Mouse (Mus musculus) midbrain, embryonic 11.5 days (tissue): Measurements from ENCODE around the gene Hes5. TPM values are rescaled to one million over a fixed set of nuclear protein-coding genes. Genes with fewer than 3 reads are reported as not detected.
A peak's percentile ranks its signal among the peaks of the same experiment; 100 is the strongest.

Source experiments
- ATAC-seq: fragments of 200-750 bp; cut with Nextera tagmentation; 2 replicates; pipeline ENCODE4 v1.8.0; 2017; ENCODE audit warnings: moderate TSS enrichment, moderate library complexity; ENCODE audit not compliant: low FRiP score
- DNase-seq: peaks from one replicate; pipeline ENCODE4 v3.0.0; 2015; ENCODE audit warnings: low spot score; ENCODE audit errors: missing footprints
- H3K27ac ChIP-seq: fragments of 300-500 bp; sonication (generic); 2 replicates; pipeline ENCODE4 v1.5.1; 2014; ENCODE audit warnings: low read depth, low read length
- H3K27me3 ChIP-seq: fragments of 300-500 bp; sonication (generic); 2 replicates; pipeline ENCODE4 v1.6.1; 2014; ENCODE audit warnings: mild to moderate bottlenecking, low read length, moderate library complexity, mixed read lengths; ENCODE audit not compliant: control insufficient read depth, insufficient read depth
- H3K36me3 ChIP-seq: fragments of 300-500 bp; sonication (generic); 2 replicates; pipeline ENCODE4 v1.6.1; 2014; ENCODE audit warnings: mild to moderate bottlenecking, low read length, moderate library complexity, mixed read lengths; ENCODE audit not compliant: control insufficient read depth, insufficient read depth
- H3K4me1 ChIP-seq: fragments of 300-500 bp; sonication (generic); 2 replicates; pipeline ENCODE4 v1.6.1; 2014; ENCODE audit warnings: low read length; ENCODE audit not compliant: control insufficient read depth, insufficient read depth
- H3K4me2 ChIP-seq: fragments of 300-500 bp; sonication (generic); 2 replicates; pipeline ENCODE4 v1.6.1; 2014; ENCODE audit warnings: mild to moderate bottlenecking, moderate library complexity
- H3K4me3 ChIP-seq: fragments of 300-500 bp; sonication (generic); 2 replicates; pipeline ENCODE4 v1.5.1; 2014; ENCODE audit warnings: low read depth, low read length
- H3K9ac ChIP-seq: fragments of 300-500 bp; sonication (generic); 2 replicates; pipeline ENCODE4 v1.6.1; 2014; ENCODE audit warnings: low read length
- H3K9me3 ChIP-seq: fragments of 300-500 bp; sonication (generic); 2 replicates; pipeline ENCODE4 v1.6.1; 2016; ENCODE audit warnings: low read length; ENCODE audit not compliant: control insufficient read depth
- WGBS: fragments of 180-500 bp; shearing (Covaris S2); extraction: QIAGEN DNeasy Blood & Tissue Kit; methylation state at CpG from one replicate; pipeline ENCODE4 v1.1.7; 2014; 5-methylcytosine and 5-hydroxymethylcytosine counted together
- polyA plus RNA-seq: library from polyadenylated mRNA; unstranded; fragments of >200 nt; fragmentation: Nextera tagmentation; extraction: Ambion mirVana; gene quantifications from 2 replicates; pipeline ENCODE4 v1.2.1, GENCODE M21; 2014

The Hes5 gene
- polyA plus RNA-seq, 1 experiment from 2014 or later, result 535 TPM

DNA sequence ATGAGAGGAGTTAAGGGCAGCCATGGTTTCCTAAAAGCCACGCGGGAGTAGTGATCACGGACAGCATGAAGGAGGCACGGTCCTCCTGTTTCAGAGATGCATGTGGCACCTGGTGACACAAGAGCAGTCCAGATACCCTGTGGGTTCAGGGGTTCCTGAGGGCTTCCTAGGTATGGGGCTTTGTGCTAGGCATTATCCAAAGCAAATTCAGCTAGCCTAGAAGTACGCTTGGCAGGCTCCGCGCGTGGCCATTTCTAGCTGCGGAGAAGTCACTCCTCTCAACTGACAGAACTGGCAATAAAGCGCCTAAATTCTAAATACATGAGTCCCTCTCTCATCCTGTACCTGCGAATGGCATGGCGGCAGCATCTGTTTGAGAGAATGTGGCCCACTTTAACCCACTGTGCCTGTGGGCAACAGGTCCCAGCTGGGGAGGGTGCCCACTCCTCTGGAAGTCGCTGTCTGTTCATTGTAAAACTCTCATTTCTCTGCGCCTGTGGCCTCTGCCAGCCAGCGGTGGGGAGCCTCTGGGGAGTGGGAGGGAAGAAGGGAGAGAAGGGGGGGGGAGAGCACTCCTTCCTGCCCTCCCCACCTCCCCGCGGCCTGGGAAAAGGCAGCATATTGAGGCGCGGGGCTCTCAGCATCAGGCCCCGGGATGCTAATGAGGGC, 568 bp upstream of the Hes5 start:
- no peaks in the 10 kb centered on the region for H3K9me3 ChIP-seq

DNA sequence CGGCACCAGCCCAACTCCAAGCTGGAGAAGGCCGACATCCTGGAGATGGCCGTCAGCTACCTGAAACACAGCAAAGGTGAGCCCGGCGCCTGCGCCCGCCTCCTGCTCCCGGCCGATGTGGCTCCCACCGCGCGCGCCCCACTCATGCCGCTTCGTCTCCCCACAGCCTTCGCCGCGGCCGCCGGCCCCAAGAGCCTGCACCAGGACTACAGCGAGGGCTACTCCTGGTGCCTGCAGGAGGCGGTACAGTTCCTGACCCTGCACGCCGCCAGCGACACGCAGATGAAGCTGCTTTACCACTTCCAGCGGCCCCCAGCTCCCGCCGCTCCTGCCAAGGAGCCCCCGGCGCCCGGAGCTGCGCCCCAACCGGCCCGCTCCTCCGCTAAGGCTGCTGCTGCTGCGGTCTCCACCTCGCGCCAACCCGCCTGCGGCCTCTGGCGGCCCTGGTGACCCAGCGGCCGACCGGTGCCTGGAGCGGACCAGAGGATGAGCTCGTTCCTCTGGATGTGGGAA, 559 bp downstream of the Hes5 start:
- H3K36me3 ChIP-seq, result peaks cover 4% of the 10 kb centered on the region
- peak overlapping the region; percentile 95 for H3K4me3 ChIP-seq
- peaks cover 75% of the 10 kb centered on the region for H3K4me1 ChIP-seq
- ATAC-seq (no peak), DNase-seq (peak; percentile 95)
- H3K9me3 ChIP-seq, result no peaks in the 10 kb centered on the region
- peak overlapping the region; percentile 79 for H3K4me2 ChIP-seq
- H3K27ac ChIP-seq, result peak overlapping the region; percentile 98
- peaks cover 4% of the 10 kb centered on the region; the same call in 1 of the 2 replicates for H3K27me3 ChIP-seq
- WGBS, result under 1% methylated on average over 45 of the region's 47 CpGs
- H3K9ac ChIP-seq, result peak overlapping the region; percentile 98

More for the DNA sequence above, 568 bp upstream of the Hes5 start:
- Histone ChIP-seq H3K27me3 (peaks cover 4% of the 10 kb centered on the region; the same call in 1 of the 2 replicates), H3K9ac (peak overlapping the region; percentile 98), H3K4me3 (peak overlapping the region; percentile 95), H3K4me2 (peak overlapping the region; percentile 79), H3K4me1 (peaks cover 65% of the 10 kb centered on the region), H3K27ac (peak overlapping the region; percentile 98), H3K36me3 (peaks cover 4% of the 10 kb centered on the region)
- 10% methylated on average over 20 of the region's 20 CpGs for WGBS
- no peak for ATAC-seq
- DNase-seq, result peak; percentile 96

DNA sequence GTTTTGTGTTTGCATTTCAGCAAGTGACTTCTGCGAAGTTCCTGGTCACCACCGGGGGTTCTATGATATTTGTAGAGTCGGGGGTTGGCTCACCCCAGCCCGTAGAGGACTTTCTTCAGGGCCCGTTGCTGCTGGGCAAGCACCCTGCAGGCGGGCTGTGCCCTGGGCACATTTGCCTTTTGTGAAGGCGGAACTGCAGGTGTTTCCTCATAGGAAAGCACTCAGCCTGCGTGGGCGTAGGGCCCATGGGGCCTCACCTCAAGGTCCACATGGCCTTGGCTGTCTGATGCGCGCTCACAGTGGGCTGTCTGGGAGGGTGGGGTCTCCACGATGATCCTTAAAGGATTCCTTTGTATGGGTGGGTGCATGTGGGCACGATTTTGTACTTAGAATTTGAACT, 1.2 kb downstream of the Hes5 start:
- peaks cover 4% of the 10 kb centered on the region; the same call in 1 of the 2 replicates for H3K27me3 ChIP-seq
- H3K9ac ChIP-seq, result peak overlapping the region; percentile 98
- 5% methylated on average over 13 of the region's 13 CpGs for WGBS
- no peak for ATAC-seq
- peak; percentile 85 for DNase-seq
- H3K4me3 ChIP-seq, result peak overlapping the region; percentile 95
- H3K27ac ChIP-seq, result peak overlapping the region; percentile 98
- peaks cover 4% of the 10 kb centered on the region for H3K36me3 ChIP-seq
- no peaks in the 10 kb centered on the region for H3K9me3 ChIP-seq
- peak overlapping the region; percentile 79 for H3K4me2 ChIP-seq
- H3K4me1 ChIP-seq, result peaks cover 74% of the 10 kb centered on the region

DNA sequence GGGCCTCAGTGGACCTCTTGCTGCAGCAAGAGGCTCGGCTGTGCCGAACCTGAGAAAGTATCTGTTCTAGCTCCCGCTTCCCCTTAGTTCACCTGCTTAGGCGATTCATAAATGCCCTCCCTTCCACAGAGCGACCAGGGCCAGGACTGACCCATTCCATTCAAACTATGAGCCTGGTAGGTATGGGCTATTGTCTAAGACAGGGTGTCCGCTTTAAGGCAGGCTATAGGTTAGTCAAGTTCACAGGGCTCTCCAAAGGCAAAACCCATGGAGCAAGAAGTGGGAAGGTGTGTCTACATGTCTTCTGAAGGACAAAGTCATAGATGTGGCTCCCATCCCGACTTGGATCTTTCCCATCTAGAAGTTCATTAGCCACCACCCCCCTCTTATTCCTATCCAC, 2.0 kb downstream of the Hes5 start:
- peak overlapping the region; percentile 98 for H3K27ac ChIP-seq
- H3K4me2 ChIP-seq, result peak overlapping the region; percentile 79
- no peaks in the 10 kb centered on the region for H3K9me3 ChIP-seq
- ATAC-seq, result no peak
- 41% methylated on average over 7 of the region's 7 CpGs for WGBS
- H3K4me3 ChIP-seq, result peak overlapping the region; percentile 95
- peak; percentile 89 for DNase-seq
- peaks cover 67% of the 10 kb centered on the region for H3K4me1 ChIP-seq
- peaks cover 4% of the 10 kb centered on the region for H3K36me3 ChIP-seq
- H3K9ac ChIP-seq, result peak overlapping the region; percentile 98
- peaks cover 2% of the 10 kb centered on the region; the same call in 1 of the 2 replicates for H3K27me3 ChIP-seq

DNA sequence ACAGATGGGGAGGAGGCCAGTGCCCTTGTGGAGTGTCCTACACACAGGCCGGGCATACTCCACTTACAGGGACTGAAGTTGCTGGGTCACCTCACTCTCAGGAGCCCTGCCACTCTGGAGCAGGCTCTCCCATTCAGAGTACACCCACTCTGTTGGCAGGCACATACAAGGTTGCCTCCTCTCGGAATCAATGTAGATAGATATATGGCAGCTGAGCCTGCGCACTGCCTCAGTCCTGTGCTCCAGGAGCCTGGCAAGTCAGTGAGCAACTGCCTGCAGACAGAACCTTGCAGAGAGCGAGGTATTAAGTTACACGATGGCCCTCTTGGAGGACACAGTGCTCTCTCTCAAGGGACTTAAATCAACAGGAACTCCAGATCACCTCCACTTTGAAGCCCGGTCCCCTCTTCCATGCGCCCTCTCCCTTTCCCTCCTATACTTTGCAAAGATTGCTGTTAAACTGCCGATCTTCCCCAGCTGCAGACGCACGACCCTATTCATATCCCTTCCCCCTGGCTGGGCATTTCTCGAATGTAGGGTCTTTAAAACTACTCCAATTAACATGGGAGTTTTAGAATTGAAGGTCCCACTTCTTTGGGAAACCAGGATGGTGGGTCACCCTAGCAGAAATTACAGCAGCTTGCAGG, 2.6 kb downstream of the Hes5 start:
- peak; percentile 95 for DNase-seq
- peak overlapping the region; percentile 98 for H3K9ac ChIP-seq
- H3K4me3 ChIP-seq, result peak overlapping the region; percentile 95
- H3K4me2 ChIP-seq, result peak overlapping the region; percentile 79
- H3K9me3 ChIP-seq, result no peaks in the 10 kb centered on the region
- peaks cover 2% of the 10 kb centered on the region; the same call in 1 of the 2 replicates for H3K27me3 ChIP-seq
- H3K36me3 ChIP-seq, result peaks cover 4% of the 10 kb centered on the region
- WGBS, result 9% methylated on average over 11 of the region's 11 CpGs
- H3K4me1 ChIP-seq, result peaks cover 61% of the 10 kb centered on the region
- peak; percentile 2; the same call in 1 of the 2 replicates for ATAC-seq
- H3K27ac ChIP-seq, result peak overlapping the region; percentile 98

DNA sequence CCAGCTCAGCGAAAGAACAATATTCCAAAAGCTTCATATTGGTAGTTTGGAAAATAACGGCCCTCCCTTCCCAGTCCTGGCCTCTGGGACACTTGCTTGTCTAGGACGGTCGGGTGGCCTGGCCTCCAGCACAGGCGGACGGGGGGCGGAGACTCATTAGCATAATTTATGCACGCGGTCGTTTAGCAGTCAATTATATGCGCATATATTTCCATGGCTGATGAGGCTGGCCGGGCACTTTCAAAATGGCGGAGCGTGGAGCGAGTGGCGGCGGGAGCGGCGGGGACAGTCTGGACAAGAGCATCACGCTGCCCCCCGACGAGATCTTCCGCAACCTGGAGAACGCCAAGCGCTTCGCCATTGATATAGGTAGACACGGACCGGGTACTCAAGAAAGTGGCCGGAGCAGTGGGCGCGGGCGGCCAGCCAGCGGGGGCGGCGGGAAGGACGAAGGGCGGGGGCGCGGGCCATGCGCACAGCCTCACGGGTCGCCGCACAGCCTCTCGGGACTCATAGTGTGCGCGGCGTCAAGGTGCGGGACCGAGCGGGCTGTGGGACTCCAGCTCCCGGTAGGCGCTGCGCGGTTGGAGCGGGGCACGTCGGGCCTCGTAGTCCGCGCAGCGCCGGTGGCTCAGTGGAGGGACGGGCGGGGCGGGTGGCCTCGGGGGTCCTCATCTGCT, 3.3 kb downstream of the Hes5 start, which contains the start of gene Pank4:
Pank4 (plus strand) TSS at position 223 of the 680 bp plus-strand sequence.
- Histone ChIP-seq H3K9ac (peak within 1 kb of the TSS; percentile 98), H3K4me1 (peaks cover 54% of the 10 kb centered on the region), H3K36me3 (peaks cover 5% of the 10 kb centered on the region), H3K27ac (peak within 1 kb of the TSS; percentile 98), H3K27me3 (peaks cover 2% of the 10 kb centered on the region; the same call in 1 of the 2 replicates), H3K9me3 (no peaks in the 10 kb centered on the region), H3K4me2 (peak within 1 kb of the TSS; percentile 79), H3K4me3 (peak within 1 kb of the TSS; percentile 95)
- peak; percentile 99 for DNase-seq
- under 1% methylated on average over 59 of the region's 66 CpGs for WGBS
- ATAC-seq, result peak; percentile 78

DNA sequence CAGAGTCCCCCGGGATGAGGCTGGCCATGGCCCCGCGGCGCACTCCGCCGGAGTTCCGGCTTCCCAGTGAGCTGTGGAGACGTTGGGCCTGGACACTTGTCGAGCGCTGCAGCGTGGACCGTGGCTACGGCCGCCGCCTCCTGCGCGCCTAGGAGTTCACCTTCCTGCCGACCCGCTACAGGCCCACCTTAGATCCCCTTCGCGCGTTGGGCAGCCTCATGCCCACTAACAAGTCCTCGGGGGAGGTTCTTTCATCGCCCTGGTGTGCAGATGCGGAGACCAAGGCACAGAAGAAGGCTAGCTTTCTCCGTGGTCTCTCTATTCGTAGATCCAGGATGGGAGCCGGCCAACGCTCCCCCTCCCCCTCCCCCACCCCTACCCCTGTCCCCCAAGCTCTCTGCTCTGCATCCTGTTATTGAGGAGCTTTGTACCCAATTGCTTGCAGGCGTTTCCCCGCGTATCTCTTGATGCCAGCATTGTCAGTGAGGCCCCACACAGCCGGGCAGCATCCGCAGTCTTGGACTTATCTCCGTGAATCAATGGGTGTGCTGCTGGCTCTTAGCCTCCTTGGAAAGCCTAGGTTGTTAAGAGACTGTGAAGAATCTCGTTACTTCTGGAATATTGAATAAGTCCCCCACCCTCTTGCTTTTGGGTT, 4.0 kb downstream of the Hes5 start:
- Histone ChIP-seq H3K9me3 (no peaks in the 10 kb centered on the region), H3K9ac (peak overlapping the region; percentile 92), H3K4me2 (peak overlapping the region; percentile 79), H3K4me3 (peak overlapping the region; percentile 95), H3K36me3 (peaks cover 10% of the 10 kb centered on the region), H3K4me1 (peaks cover 47% of the 10 kb centered on the region), H3K27ac (peak overlapping the region; percentile 98), H3K27me3 (peaks cover 2% of the 10 kb centered on the region; the same call in 1 of the 2 replicates)
- under 1% methylated on average over 35 of the region's 36 CpGs for WGBS
- DNase-seq, result no peak
- ATAC-seq, result no peak

DNA sequence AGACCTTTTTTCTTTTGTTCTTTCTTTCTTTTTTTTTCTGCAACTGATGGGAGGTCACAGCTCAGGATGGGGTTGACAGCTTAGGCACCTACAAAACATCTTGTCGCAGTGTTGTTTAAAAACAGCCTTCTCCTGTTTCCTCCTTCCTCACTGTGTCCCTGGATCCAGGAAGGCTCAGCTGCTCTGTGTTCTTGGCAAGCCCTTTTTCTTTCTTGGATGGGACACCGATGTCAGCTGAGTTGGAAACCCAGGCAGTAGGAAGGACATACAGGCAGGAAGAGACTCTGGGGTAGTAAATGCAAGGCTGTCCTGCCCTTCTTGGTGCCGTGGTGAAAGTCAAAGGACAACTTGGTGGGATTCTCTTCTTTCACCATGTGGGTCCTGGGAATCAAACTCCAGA, 5.1 kb downstream of the Hes5 start:
- Histone ChIP-seq H3K4me1 (peaks cover 40% of the 10 kb centered on the region), H3K4me2 (peak overlapping the region; percentile 79), H3K4me3 (peak overlapping the region; percentile 95), H3K9ac (peak overlapping the region; percentile 92), H3K36me3 (peaks cover 21% of the 10 kb centered on the region), H3K27me3 (no peaks in the 10 kb centered on the region), H3K27ac (no peak overlapping the region), H3K9me3 (no peaks in the 10 kb centered on the region)
- DNase-seq, result peak; percentile 81
- no peak for ATAC-seq
- 62% methylated on average over 3 of the region's 3 CpGs for WGBS
